Mouse (Mus musculus) gastrocnemius, postnatal 4 days (tissue): ENCODE results near the gene Slc22a17. TPM values are rescaled to one million over a fixed set of nuclear protein-coding genes. Genes with fewer than 3 reads are reported as not detected.
"Not testable (repeated sequence)": the region's sequence is repeated elsewhere in the genome, so short reads cannot be mapped to it uniquely, and the experiment has no call there.

Experiments
- DNase-seq, 2 experiments: peaks; one replicate each; pipeline ENCODE4 v3.0.0; 2021 to 2022; ENCODE audit warnings: low spot score in 2 of 2, mixed read lengths in 2 of 2
- long read RNA-seq, 2 experiments: library from polyadenylated mRNA; stranded (forward); transcript quantifications; one replicate each; pipeline ENCODE4 v2.0.0; 2021
- total RNA-seq, 2 experiments: library from RNA; stranded (reverse); gene quantifications; 2 replicates each; pipeline ENCODE4 v1.2.3; 2021

Gene Slc22a17
- total RNA-seq: 10 to 100 TPM; 22.5 to 27.5 TPM
- long read RNA-seq, experiment 1, transcript Slc22a17-210 (10 exons, 2,340 nt): major isoform, 7 of 23 reads
- long read RNA-seq, experiment 1, partial matches to known transcripts: 6 of 23 reads
- long read RNA-seq, experiment 1, other reads (novel, unspliced or antisense): 9 of 23 reads
- long read RNA-seq, experiment 2, transcript Slc22a17-210 (10 exons, 2,340 nt): major isoform, 11 of 39 reads
- long read RNA-seq, experiment 2, partial matches to known transcripts: 5 of 39 reads
- long read RNA-seq, experiment 2, other reads (novel, unspliced or antisense): 20 of 39 reads

DNA sequence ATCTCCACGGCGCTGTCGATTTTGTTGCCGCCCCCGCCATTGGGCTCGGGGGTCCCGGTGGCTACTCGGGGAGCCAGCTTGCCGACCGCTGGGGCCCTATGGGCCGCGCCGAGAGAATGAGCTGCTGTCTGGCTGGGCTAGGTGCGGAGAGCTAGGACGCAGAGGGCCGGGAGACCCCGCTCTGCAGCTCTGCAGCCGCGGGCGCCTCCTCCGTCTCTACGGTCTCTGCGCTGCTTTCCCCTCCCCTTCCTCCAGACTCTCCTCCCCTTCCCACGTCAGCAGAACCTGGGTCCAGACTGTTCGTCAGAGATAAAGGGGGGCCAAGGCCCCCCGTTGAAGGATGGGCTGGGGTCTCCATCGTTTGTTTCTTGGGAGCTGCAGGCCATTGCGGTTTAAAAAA lies at the start of gene Slc22a17:
TSS of gene Slc22a17 (minus strand) at position 247 of the 400 bp plus-strand sequence.
- peak; percentile 68 to 73 for DNase-seq

DNA sequence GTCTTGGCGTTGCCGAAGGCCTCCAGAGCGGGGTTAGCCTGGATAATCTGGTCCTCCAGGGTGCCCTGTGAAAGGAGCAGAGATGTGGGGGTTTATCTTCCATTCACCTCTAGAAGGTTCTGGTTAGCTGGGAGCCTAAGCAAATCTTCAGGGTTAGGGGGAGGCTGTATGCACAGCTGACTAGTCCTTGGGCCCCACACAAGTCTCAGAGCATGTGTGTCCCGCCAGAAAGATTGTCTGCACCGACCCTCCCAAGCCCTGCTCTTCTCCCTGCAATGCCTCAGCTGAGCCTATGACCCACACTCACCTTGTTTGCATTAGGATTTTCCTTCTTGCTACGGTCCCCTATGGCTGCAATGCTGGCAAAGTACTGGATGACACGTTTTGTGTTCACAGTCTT lies 49.8 kb upstream of the Slc22a17 start:
- DNase-seq: no peak

DNA sequence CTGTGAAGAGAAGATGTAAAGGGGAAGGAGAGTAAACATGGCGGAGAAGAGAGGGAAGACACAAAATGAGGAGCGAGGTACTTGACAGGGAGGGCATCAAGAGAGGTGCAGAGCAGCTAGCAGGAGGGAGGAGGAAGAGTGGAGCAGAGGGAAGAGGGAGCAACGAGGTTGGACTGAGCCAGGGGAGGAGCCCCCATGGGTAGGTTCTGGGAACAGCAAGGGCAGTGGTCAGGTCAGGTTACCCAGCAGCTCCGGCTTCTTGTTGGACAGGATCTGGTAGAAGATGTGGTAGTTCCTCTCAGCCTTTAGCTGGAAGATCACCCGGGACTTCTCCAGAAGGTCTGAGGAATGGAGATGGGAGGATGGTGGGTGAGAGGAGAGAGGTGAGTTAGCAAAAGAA lies 48.6 kb upstream of the Slc22a17 start:
- DNase-seq: no peak

DNA sequence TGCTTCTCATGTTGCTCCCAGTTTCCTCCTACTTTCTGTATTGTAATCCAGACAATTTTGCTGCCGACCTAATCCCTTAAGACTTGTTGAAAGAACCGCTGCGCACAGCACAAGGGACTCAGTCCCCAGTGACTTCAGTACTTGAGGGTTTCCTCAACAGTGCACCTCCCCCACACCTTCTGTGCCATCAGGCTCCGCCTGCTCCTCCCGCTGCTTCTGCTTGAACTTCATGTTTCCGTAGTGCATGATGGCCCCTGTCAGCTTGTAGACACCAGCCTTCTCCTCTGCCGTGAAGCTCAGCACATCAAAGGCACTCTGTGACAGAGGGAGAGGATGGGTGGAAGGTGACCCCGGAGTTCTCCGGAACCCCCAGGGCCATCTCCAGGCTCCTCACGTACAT lies 47.8 kb upstream of the Slc22a17 start:
- DNase-seq: no peak

DNA sequence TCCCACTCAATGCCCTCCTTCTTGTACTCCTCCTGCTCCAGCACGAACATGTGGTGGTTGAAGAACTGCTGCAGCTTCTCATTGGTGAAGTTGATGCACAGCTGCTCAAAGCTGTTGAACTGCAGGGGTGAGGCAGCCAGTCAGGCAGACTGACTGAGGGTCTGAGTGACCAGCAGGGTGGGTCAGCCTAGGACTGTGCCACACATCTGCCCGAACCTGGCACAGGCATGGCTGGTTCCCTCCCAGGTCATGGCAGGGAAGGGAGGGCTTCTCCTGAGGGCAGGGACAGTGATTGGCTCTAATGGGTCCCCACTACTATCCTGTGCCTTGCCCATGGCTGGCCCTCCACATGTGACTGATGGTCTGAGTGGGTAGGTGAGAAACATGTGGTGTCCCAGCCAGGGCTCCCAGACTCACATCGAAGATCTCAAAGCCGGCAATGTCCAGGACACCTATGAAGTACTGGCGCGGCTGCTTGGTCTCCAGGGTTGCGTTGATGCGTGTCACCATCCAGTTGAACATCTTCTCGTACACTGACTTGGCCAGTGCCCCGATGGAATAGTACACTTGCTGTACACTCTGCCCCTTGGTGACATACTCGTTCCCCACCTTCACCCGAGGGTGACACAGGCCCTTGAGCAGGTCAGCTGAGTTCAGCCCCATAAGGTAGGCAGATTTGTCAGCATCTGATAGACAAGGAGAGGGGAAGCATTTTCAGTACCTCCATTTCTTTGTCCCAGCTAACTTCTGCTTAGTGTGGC lies 47.1 kb upstream of the Slc22a17 start:
- DNase-seq: not testable (repeated sequence)

- no peak for DNase-seq
These were observed 46.3 kb upstream of the Slc22a17 start for GRCm38 (mm10) chr14:54959197-54959596.

GRCm38 (mm10) chr14:54958503-54958902 lies 45.6 kb upstream of the Slc22a17 start:
- no peak for DNase-seq

DNA sequence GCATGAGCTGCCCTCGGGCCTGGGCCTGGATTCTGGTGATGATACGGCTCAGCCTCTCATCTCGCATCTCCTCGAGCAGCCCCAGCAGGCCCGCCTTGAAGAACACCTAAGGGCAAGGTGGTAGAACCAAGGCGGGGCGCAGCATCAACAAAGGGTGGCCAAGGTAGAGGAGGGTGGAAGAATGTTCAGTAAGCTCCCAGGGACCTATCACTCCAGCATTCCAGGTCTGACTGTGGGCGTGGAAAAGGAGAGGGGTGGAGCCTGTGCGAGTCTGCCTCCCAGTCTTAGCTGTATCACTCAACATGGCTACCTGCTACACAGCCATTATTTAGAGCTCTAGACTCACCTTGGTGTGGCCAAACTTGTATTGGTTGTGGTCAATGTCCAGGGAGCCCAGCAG lies 43.6 kb upstream of the Slc22a17 start:
- DNase-seq: no peak

DNA sequence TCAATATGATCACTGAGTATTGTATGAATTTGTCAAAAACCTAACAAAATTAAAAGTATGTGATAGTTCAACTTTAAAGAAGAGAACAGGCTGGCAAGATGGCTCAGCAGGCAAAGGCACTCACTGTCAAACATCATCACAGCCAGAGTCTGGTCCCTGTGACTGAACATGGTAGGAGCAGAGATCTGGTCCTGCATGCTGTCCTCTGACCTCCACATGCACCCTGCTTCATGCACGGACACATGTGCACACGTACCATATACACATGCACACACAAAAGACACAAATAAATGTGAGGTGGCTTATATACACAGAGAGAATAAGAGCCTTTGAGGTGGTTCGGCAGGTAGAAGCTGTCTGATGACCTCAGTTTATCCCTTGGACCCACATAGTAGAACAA lies 42.5 kb upstream of the Slc22a17 start:
- no peak for DNase-seq

- DNase-seq: no peak
These were observed 41.5 kb upstream of the Slc22a17 start for GRCm38 (mm10) chr14:54954474-54954873.

GRCm38 (mm10) chr14:54953664-54954206 lies 40.8 kb upstream of the Slc22a17 start:
- DNase-seq: no peak

GRCm38 (mm10) chr14:54951587-54951986 lies 38.7 kb upstream of the Slc22a17 start:
- no peak for DNase-seq

DNA sequence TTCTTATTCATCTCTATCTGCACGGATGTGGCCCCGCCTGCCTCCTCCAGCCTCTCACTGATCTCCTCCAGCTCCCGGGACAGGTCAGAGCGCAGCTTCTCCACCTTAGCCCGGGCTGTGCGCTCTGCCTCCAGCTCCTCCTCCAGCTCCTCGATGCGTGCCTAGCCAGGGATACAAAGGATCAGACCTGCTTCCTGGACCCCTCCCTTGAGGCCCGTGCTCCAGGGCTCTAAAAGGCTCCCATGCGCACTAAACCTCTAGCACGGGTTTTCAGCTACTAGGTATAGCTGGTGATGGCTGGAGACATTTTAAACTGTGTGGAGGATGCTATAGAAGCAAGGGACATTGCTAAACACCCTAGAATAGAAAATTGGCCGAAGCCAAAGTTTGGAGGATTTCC lies 37.6 kb upstream of the Slc22a17 start:
- DNase-seq: no peak

- no peak for DNase-seq
These were observed 35.8 kb upstream of the Slc22a17 start for GRCm38 (mm10) chr14:54948781-54949180.

- not testable (repeated sequence) for DNase-seq
These were observed 34.1 kb upstream of the Slc22a17 start for GRCm38 (mm10) chr14:54947008-54947407.

DNA sequence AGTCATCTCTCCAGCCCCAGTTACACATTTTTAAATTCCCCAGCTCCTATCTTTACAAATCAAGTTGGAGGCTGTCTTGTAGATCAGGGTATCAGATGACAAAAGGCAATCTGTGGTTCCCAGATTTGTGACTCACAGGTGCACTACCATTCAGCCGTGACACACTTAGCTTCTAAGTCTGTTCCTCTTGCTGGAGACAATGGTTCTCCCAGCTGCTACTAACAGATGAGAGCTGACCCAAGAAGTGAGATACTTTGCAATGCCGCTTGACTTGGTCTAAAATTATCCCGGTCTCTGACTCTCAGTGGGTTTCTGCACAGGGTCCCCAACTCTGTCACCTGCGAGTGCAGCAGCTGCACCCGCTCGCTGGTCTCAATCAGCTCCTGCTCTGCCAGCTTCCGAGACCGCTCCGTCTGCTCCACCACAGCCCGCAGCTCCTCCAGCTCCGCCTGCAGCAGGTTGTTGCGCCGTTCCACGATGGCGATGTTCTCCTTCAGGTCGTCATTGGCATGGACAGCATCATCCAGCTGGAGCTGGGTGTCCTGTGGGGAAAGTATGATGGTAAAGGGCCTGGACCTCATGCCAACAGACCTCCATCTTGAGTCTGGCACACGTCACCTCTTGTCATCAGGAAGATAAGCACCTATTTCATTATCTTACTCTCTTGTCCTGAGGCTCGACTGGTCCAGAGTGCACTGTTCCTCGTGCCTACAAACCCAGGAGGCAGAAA lies 33.2 kb upstream of the Slc22a17 start:
- DNase-seq: no peak

DNA sequence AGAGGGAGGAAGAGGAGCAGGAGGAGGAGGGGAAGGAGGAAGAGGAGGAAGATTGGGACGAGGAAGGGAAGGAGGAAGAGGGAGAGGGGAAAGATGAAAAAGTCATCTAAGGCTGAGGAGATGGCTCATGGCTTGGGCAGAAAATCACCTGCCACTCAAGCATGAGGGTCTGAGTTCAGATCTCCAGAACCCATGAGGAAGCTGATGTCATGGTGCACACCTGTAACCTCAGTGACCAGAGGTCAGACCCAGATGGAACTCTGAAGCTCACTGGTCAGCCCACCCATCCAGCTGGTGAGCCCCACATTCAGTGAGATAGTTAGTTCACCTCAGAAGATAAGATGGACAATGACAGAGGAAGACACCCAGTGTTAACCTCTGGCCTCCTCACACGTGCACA lies 32.0 kb upstream of the Slc22a17 start:
- no peak for DNase-seq

- no peak for DNase-seq
These were observed 31.0 kb upstream of the Slc22a17 start for GRCm38 (mm10) chr14:54943971-54944370.

DNA sequence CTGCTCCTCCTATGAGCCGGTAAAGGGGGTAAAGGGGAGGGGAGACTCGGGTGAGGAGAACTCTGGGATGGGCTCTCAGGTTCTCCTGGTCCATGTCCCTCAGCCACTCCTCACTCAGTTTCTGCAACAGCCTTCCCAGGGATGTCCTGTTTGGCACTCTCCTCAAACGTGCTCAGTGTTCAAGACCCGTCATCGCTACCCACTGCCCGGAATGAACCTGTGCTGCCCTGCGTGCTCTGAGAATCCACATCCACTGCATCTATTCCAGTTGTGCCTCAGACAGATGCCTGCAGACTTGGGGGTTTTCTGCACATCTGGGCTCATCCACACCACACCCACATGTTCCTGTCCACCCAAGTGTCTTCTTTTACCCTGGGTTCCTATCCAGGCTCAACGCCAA lies 29.5 kb upstream of the Slc22a17 start:
- DNase-seq: no peak

- no peak for DNase-seq
These were observed 28.4 kb upstream of the Slc22a17 start for GRCm38 (mm10) chr14:54941024-54941978.

GRCm38 (mm10) chr14:54940176-54940530 lies 27.2 kb upstream of the Slc22a17 start:
- no peak for DNase-seq
